Mouse (Mus musculus) Patski (cell line): ENCODE data around the gene Fbxw10. TPM values are rescaled to one million over a fixed set of nuclear protein-coding genes. Genes with fewer than 3 reads are reported as not detected.
A peak's percentile ranks its signal among the peaks of the same experiment; 100 is the strongest.

Experiments used
- ATAC-seq: fragments of 100-300 bp; one replicate; pipeline ENCODE4 v1.8.0; 2021
- CTCF ChIA-PET: fragments of 350-600 bp; sonication (Branson Sonifier 250); formaldehyde crosslinking; loops from one replicate; lab custom pipeline; 2022; ENCODE audit warnings: inconsistent platforms; lab: Charles Lee
- POLR2A ChIA-PET: fragments of 350-600 bp; sonication (Branson Sonifier 250); formaldehyde crosslinking; loops from one replicate; lab custom pipeline; 2022; ENCODE audit warnings: antibody characterized with exemption, inconsistent platforms; lab: Charles Lee
- DNase-seq: peaks from one replicate; pipeline ENCODE4 v3.0.0-alpha.2; 2011; ENCODE audit warnings: low read depth, low spot score
- H3K27me3 ChIP-seq: fragments of 371-371 bp; one replicate; pipeline ENCODE4 v1.5.1; 2021
- CTCF ChIP-seq: fragments of 100-300 bp; IDR thresholded peaks from one replicate; pipeline ENCODE4 v1.5.1; 2021
- in situ Hi-C: fragments of 300-500 bp; cut with MboI; formaldehyde crosslinking; loops from 3 replicates; pipeline ENCODE4 v1.11.1; 2018; ENCODE audit warnings: low pct_unique_long_range_greater_than_20kb, mixed read lengths
- polyA plus RNA-seq: library from polyadenylated mRNA; unstranded; gene quantifications from one replicate; pipeline ENCODE4 v1.2.3, GENCODE M21; 2021

The Fbxw10 gene
- polyA plus RNA-seq = 1.4 TPM

DNA sequence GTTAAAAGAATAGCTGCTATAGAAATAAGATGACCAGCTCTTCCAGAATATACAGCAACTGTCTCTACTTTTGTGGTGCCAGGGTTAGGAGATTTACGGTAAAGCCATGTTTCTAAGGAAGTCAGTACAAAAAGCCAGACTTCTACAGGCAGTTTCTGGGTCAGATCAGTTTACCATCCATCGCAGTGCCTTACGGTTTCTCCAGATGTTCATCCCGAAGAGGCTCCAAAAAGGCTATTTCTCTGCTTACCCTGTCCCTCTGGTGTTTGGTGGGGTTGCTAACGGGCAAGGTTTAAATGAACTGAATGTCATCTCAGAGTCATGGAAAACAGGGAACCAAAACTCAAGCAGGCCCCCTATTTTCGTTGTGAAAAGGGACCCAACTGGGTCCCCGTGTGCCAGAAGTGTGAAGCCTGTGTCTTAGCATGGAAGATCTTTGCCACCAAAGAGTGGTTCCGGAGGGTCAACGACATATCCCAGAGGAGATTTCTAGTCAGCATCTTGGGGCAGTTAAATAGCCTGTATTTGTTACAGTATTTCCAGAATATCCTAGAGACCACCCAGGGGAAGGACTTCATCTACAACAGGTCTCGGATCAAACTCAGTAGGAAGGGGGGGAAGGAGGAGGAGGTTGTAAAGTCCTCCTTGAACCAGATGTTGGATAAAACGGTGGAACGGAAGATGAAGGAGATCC, at the start of gene Fbxw10:
Gene Fbxw10, plus strand, starts transcription at position 109 of the 694 bp plus-strand sequence.
- POLR2A ChIA-PET = no interaction called here
- TF ChIP-seq CTCF = no peak
- DNase-seq = no peak
- ATAC-seq = no peak
- H3K27me3 ChIP-seq = no peaks in the 10 kb centered on the region
- CTCF ChIA-PET = interaction anchor here (1.1 to 1.4 kb wide), 2 partner anchors 87 to 89 kb away, joined by 3 to 4 read pairs; no protein-coding TSS in a partner anchor
- in situ Hi-C loops = no loop called here

- H3K27me3 ChIP-seq = peaks cover 9% of the 10 kb centered on the region
- DNase-seq (no peak), ATAC-seq (no peak)
- ChIA-PET POLR2A (no interaction called here), CTCF (interaction anchor here (1.9 kb wide), 1 partner anchor 16 kb away, joined by 4 read pairs; the partner anchor contains the start of gene Trim16)
- TF ChIP-seq CTCF = no peak
- in situ Hi-C loops = no loop called here
These were observed 42.8 kb upstream of the Fbxw10 start for GRCm38 (mm10) chr11:62804119-62804518.

DNA sequence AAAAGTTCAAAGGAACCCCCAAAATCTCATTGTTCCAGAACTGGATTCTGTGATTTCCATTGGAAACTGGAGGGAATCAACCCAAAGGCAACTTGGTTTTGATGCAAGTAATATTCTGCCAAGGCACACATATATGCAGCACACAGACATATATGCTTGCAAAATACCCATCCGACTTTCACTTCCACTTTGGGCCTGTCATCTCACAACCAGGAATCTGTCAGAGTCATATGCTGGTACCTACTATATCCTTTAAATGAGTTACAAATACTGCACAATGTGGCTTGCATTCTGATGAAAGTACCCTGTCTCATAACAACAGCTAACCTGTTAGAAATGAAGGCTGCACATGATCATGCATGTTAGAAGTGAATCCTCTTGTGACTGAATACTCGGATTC, 38.9 kb upstream of the Fbxw10 start:
- no peak for ATAC-seq
- in situ Hi-C loops = no loop called here
- ChIA-PET CTCF (no interaction called here), POLR2A (no interaction called here)
- no peaks in the 10 kb centered on the region for H3K27me3 ChIP-seq
- TF ChIP-seq CTCF = no peak
- no peak for DNase-seq

GRCm38 (mm10) chr11:62809201-62809600, 37.7 kb upstream of the Fbxw10 start:
- in situ Hi-C loops = no loop called here
- POLR2A ChIA-PET = no interaction called here
- DNase-seq = no peak
- ATAC-seq = no peak
- peak; percentile 50 for TF ChIP-seq CTCF
- CTCF ChIA-PET = interaction anchor here (0.9 to 1.4 kb wide), 3 partner anchors 29 to 53 kb away, joined by 3 to 4 read pairs (median 3); no protein-coding TSS in a partner anchor
- H3K27me3 ChIP-seq = no peaks in the 10 kb centered on the region

DNA sequence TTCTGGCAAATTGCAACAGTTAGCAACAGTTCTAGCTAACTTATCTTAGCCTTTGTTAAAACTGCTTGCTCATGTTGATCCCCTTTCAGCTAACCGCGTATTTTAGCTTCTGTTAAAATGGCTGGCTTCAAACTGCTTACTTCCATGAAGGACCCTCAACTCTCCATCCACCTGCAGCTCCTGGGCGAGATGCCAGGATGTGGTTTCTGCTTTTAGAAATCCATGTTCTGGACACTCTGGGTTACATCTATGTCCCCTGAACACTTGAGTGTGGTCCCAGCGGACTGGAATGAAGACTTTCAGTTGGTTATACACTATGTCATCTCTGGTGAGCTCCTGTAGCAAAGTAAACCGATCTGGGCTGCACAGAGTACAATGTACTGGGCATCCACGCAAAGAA, 34.6 kb upstream of the Fbxw10 start:
- H3K27me3 ChIP-seq = no peaks in the 10 kb centered on the region
- CTCF ChIA-PET = interaction anchor here (1.3 kb wide), 1 partner anchor 41 kb away, joined by 3 read pairs; no protein-coding TSS in a partner anchor
- no peak for TF ChIP-seq CTCF
- no peak for ATAC-seq
- in situ Hi-C loops = no loop called here
- DNase-seq = no peak
- POLR2A ChIA-PET = interaction anchor here (1.5 kb wide), 1 partner anchor 8 kb away, joined by 4 read pairs; the partner anchor contains the start of gene Trim16

GRCm38 (mm10) chr11:62813497-62813896, 33.4 kb upstream of the Fbxw10 start:
- no peaks in the 10 kb centered on the region for H3K27me3 ChIP-seq
- POLR2A ChIA-PET = no interaction called here
- in situ Hi-C loops = no loop called here

DNA sequence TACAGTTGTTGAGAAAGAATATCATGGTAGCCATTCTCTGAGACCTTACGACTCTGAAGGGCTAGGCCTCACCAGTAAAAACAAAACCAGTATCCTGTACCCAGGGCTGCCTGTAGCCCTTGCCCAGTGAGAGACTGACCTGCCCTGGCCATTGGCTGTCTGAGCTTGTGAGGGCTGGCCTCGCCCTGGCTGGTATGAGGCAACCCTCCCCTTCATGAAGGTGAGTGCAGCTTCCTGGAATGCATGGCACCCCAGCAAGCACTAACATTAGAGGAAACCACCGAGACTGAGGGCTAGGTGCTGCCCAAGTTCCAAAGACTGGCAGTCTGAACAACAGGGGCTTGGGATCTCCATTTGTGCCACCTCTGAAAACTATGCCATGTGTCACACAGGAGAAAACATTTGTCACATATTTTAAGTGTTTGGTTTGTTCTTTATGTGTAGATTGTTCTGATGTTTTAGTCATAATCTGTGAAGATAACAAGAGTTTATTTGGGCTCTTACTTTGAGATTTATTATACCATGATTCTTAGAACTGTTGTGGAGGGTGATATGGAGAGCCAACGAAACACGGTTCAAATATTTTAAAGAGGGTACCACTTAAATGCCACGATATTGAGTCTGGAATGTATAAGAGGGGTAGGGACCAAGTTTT, 32.8 kb upstream of the Fbxw10 start:
- CTCF ChIA-PET = no interaction called here
- no peak for TF ChIP-seq CTCF
- DNase-seq (no peak), ATAC-seq (peak; percentile 60)
- H3K27me3 ChIP-seq = no peaks in the 10 kb centered on the region
- POLR2A ChIA-PET = no interaction called here
- in situ Hi-C loops = no loop called here

More at GRCm38 (mm10) chr11:62813497-62813896, 33.4 kb upstream of the Fbxw10 start:
- TF ChIP-seq CTCF = no peak
- no peak for ATAC-seq
- DNase-seq = no peak
- CTCF ChIA-PET = no interaction called here

DNA sequence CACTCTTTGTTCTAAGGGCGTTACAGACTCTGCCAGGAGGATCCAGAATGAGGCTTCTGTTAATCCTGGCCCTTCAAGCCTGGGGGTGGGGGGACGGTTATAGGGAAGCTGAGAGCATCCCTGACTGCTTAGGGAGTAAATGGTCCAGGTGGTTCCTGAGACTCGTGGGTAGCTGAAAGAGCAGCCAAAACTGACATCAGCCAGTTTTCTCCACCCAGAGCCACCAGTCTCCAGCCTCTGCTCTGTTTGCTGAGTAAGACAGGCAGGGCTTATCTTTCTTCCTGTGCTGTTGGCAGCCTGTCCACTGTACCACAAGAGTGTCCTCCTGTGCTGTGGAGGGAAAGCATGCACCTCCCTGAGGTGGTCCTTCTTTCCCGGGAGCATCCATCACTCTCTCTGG, 32.2 kb upstream of the Fbxw10 start:
- ATAC-seq = no peak
- in situ Hi-C loops = no loop called here

GRCm38 (mm10) chr11:62815438-62815837, 31.4 kb upstream of the Fbxw10 start:
- no peak for TF ChIP-seq CTCF
- POLR2A ChIA-PET = interaction anchor here (0.6 kb wide), 1 partner anchor 48 kb away, joined by 3 read pairs; no protein-coding TSS in a partner anchor
- CTCF ChIA-PET = no interaction called here
- in situ Hi-C loops = no loop called here
- ATAC-seq (no peak), DNase-seq (no peak)
- H3K27me3 ChIP-seq = no peaks in the 10 kb centered on the region

More for the DNA sequence above, 32.2 kb upstream of the Fbxw10 start:
- POLR2A ChIA-PET = no interaction called here
- CTCF ChIA-PET = no interaction called here
- DNase-seq = no peak
- no peaks in the 10 kb centered on the region for H3K27me3 ChIP-seq
- TF ChIP-seq CTCF = no peak

GRCm38 (mm10) chr11:62816591-62816990, 30.3 kb upstream of the Fbxw10 start:
- no peak for DNase-seq
- CTCF ChIA-PET = no interaction called here
- ATAC-seq = no peak
- in situ Hi-C loops = no loop called here
- POLR2A ChIA-PET = no interaction called here
- no peak for TF ChIP-seq CTCF
- no peaks in the 10 kb centered on the region for H3K27me3 ChIP-seq
